Mouse (Mus musculus) forebrain, embryonic 13.5 days (tissue): ENCODE data around the gene Asf1b. TPM values are rescaled to one million over a fixed set of nuclear protein-coding genes. Genes with fewer than 3 reads are reported as not detected.

ENCODE experiments used
- ATAC-seq: fragments of 200-750 bp; cut with Nextera tagmentation; 2 replicates; pipeline ENCODE4 v1.8.0; 2017
- H3K27ac ChIP-seq: fragments of 300-500 bp; sonication (generic); 2 replicates; pipeline ENCODE4 v1.5.1; 2015; ENCODE audit warnings: inconsistent platforms, mild to moderate bottlenecking, moderate library complexity
- H3K27me3 ChIP-seq: fragments of 300-500 bp; sonication (generic); 2 replicates; pipeline ENCODE4 v1.6.1; 2015; ENCODE audit warnings: mild to moderate bottlenecking, inconsistent platforms
- H3K36me3 ChIP-seq: fragments of 300-500 bp; sonication (generic); 2 replicates; pipeline ENCODE4 v1.6.1; 2015; ENCODE audit warnings: mild to moderate bottlenecking, inconsistent platforms; ENCODE audit not compliant: poor library complexity, severe bottlenecking
- H3K4me1 ChIP-seq: fragments of 300-500 bp; sonication (generic); 2 replicates; pipeline ENCODE4 v1.6.1; 2015; ENCODE audit warnings: inconsistent platforms
- H3K4me2 ChIP-seq: fragments of 300-500 bp; sonication (generic); 2 replicates; pipeline ENCODE4 v1.6.1; 2015; ENCODE audit warnings: inconsistent platforms, mild to moderate bottlenecking, moderate library complexity
- H3K4me3 ChIP-seq: fragments of 300-500 bp; sonication (generic); 2 replicates; pipeline ENCODE4 v1.5.1; 2015; ENCODE audit warnings: mild to moderate bottlenecking, inconsistent platforms
- H3K9ac ChIP-seq: fragments of 300-500 bp; sonication (generic); 2 replicates; pipeline ENCODE4 v1.6.1; 2015; ENCODE audit warnings: mild to moderate bottlenecking, inconsistent platforms
- H3K9me3 ChIP-seq: fragments of 300-500 bp; sonication (generic); replicated peaks from 2 replicates; pipeline ENCODE4 v1.6.1; 2016; ENCODE audit warnings: inconsistent platforms
- WGBS: fragments of 180-500 bp; shearing (Covaris S2); methylation state at CpG from one replicate; pipeline ENCODE4 v1.1.7; 2015; 5-methylcytosine and 5-hydroxymethylcytosine counted together
- polyA plus RNA-seq: library from polyadenylated mRNA; unstranded; fragments of >200 nt; fragmentation: Nextera tagmentation; extraction: Ambion mirVana; gene quantifications from 2 replicates; pipeline ENCODE4 v1.2.1, GENCODE M21; 2015

Gene Asf1b
- polyA plus RNA-seq: 44.0 and 44.9 TPM in 2 replicates

DNA sequence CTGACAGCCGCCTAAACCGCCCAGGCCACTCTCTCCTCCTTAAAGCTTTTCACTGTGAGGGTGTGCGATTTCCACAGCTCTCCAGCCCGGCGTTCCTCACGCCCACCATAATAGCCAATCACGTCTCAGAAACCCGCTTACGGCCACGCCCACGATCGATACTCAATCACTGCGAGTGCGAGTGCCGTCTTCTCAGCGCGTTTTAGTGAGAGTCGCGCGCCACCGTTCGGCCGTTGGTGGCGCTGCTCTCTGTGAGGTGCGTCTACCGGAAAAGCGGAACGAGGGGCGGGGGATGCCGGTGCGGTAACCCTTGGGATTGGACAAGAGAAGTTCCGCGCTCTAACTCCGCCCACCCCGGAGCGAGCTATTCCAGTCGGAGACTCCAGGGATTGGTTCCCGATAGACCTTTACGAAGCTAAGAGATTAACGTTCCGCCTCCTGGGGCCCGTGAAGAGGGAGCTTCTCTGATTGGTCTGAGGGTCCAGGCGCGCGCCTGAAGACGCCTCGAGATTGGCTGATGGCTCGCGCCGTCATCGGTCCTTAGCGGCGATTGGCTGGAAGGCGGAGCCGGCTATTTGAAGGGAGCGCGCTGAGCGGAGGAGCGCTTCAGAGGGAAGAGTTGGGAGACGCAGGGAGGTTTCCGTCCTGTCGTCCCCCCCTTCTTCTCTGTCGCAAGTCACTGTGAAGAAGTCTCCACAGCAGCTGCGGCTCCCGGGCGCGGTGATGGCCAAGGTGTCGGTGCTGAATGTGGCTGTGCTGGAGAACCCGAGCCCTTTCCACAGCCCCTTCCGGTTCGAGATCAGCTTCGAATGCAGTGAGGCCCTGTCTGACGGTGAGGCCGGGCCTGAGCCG is at the start of gene Asf1b, which contains the start of gene Gm10644:
Gene Asf1b, plus strand, starts transcription at position 402 of the 852 bp plus-strand sequence.
Gene Gm10644, minus strand, starts transcription at position 100 of the 852 bp plus-strand sequence.
- Histone ChIP-seq H3K27me3 (no peaks in the 10 kb centered on the region), H3K4me3 (peak within 1 kb of the TSS; percentile 71), H3K36me3 (no peaks in the 10 kb centered on the region), H3K4me2 (peak within 1 kb of the TSS; percentile 89), H3K4me1 (peaks cover 17% of the 10 kb centered on the region), H3K27ac (peak within 1 kb of the TSS; percentile 62), H3K9me3 (no peaks in the 10 kb centered on the region), H3K9ac (peak within 1 kb of the TSS; percentile 73)
- peak; percentile 100 for ATAC-seq
- WGBS: under 1% methylated on average over 75 of the region's 75 CpGs

DNA sequence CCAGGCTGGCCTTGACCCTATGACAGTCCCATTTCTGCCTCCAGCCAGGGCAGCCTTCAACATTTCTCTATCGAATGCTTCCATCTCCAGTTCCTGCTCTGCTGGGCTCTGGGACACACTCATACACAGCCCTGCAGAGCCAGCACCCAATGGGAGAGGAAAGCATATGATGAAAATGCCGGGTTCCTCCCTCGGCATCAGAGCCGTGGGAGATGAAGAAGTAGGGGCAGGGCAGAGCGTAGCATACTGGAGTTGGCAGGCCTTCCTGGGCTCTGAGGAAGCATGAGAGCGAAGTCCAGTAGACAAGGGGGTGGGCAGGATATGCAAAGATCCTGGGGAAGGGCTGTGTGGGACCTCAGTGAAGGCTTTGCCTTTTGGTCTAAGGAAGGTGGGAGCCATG is 46.7 kb upstream of the Asf1b start:
- Histone ChIP-seq H3K9ac (peak overlapping the region; percentile 40; the same call in 1 of the 2 replicates), H3K27me3 (no peaks in the 10 kb centered on the region), H3K9me3 (no peaks in the 10 kb centered on the region), H3K36me3 (peaks cover 23% of the 10 kb centered on the region; the same call in 1 of the 2 replicates), H3K27ac (no peak overlapping the region), H3K4me3 (no peak overlapping the region), H3K4me1 (peaks cover 32% of the 10 kb centered on the region), H3K4me2 (no peak overlapping the region)
- no peak for ATAC-seq
- WGBS: 80% methylated on average over 6 of the region's 6 CpGs

DNA sequence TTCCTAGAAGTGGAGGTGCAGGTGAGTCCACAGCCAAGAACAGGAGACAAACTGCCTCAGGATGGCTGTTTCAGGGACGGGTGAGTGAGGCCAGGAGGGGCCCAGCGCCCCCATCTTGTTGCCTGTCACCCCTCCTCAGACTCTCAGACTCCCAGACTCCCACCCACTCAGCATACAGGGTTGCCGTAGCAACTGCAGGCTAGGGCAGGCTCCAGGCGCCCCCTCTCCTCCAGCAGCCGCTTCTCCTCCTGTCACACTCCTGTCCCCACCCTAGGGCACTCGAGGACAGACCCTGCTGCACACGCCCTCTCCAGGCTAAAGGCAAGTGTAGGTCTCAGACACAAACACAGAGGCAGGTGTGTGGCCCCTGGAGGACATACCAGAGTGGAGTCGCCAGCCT is 46.0 kb upstream of the Asf1b start:
- H3K9ac ChIP-seq: 0 out of 2 replicates have a peak overlapping the region, but pooled peaks have one; percentile 40
- H3K27me3 ChIP-seq: no peaks in the 10 kb centered on the region
- H3K4me3 ChIP-seq: no peak overlapping the region
- WGBS: 39% methylated on average over 8 of the region's 8 CpGs
- no peaks in the 10 kb centered on the region for H3K9me3 ChIP-seq
- H3K27ac ChIP-seq: no peak overlapping the region
- peak; percentile 48; the same call in 1 of the 2 replicates for ATAC-seq
- no peak overlapping the region for H3K4me2 ChIP-seq
- H3K4me1 ChIP-seq: peaks cover 26% of the 10 kb centered on the region
- H3K36me3 ChIP-seq: peaks cover 23% of the 10 kb centered on the region; the same call in 1 of the 2 replicates

DNA sequence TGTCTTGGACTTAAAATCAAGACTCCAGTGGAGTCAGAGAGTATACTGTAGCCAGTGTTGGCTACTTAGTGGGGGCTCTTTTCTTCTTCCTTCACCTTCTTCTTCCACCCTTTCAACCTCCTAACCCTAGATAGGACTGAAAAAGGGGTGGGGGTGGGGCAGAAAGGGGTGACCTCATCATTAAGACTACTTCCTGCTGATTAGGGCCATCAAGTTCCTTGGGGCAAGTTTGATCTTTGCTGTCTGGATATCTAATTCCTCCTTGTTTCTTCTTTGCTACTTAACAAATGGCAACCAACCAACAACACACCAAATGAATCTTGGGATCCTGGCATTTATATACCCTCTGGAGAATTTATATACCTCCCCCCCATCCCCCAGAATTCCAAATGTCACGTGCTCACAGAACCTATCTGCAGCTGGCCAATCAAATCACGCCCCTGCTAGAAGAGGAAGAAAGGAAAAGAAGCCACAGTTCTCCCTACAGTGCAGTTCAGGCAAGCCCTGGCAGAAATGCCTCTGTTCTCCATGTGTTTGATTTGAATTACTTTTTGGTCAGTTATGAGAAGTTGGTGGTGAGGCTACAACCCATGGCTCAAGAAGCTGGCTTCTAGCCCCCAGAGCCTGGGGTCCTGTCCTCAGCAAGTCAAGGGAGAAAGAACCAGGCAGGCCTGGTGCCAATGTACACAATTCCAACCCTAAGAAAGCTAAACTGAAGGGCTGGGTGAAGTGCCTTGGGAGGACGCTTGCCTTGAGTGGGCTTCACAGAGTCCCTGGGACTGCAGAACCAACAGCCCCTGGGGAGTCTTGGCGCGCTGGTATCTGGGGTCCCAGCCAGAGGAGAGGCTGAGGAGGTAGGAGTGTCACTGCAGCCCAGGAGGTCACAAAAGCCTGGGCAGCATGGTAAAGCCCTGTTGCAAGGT is 43.2 kb upstream of the Asf1b start:
- H3K4me1 ChIP-seq: peaks cover 37% of the 10 kb centered on the region

DNA sequence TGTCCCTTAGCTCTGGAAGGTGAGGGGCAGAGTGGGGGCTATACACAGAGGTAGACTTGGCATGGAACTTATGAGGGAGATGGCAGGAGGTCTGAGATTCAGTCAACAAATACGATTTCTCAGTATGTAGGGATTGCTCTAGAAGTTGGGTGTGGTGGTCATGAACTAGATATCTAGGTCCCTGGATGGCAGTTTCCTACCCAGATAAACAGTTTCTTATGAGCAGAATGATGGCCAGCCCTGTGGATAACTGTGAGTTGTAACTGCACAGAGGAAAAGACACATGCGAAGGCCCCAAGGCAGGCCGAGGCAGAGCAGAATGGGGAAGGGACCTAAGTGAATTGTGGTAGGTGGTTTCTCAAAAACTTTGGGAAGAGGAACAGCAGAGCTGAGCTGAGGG is 41.1 kb upstream of the Asf1b start:
- Histone ChIP-seq H3K9me3 (no peaks in the 10 kb centered on the region), H3K27me3 (no peaks in the 10 kb centered on the region), H3K36me3 (peaks cover 29% of the 10 kb centered on the region; the same call in 1 of the 2 replicates), H3K27ac (no peak overlapping the region), H3K4me1 (peaks cover 27% of the 10 kb centered on the region), H3K9ac (no peak overlapping the region), H3K4me2 (no peak overlapping the region), H3K4me3 (no peak overlapping the region)
- 93% methylated on average over 3 of the region's 3 CpGs for WGBS
- ATAC-seq: no peak

More for the DNA sequence above, 43.2 kb upstream of the Asf1b start:
- no peak overlapping the region for H3K27ac ChIP-seq
- no peaks in the 10 kb centered on the region for H3K9me3 ChIP-seq
- H3K27me3 ChIP-seq: no peaks in the 10 kb centered on the region
- peaks cover 18% of the 10 kb centered on the region; the same call in 1 of the 2 replicates for H3K36me3 ChIP-seq
- no peak overlapping the region for H3K9ac ChIP-seq
- H3K4me2 ChIP-seq: no peak overlapping the region
- ATAC-seq: no peak
- no peak overlapping the region for H3K4me3 ChIP-seq
- 85% methylated on average over 5 of the region's 5 CpGs for WGBS

DNA sequence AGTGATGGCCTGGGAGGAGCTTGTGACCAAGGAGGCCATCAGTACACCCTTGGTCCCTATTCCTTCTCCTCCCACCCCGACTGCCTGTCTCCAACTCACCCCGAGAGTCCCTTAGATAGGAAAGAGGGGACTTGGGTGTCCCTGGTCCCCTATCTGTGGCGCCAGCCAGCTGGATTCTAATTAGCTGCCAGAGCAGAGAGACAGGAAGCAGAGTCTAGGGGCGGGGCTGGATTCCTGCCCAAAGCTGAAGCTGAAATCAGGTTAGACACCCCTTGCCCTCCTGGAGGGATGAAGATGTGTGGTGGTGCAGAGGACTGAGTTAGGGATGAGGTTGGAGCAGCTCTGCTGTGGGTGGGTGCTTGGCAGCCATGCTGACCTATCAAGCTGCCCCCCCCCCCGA is 40.4 kb upstream of the Asf1b start:
- no peak for ATAC-seq
- Histone ChIP-seq H3K4me1 (peaks cover 22% of the 10 kb centered on the region), H3K9ac (no peak overlapping the region), H3K36me3 (peaks cover 35% of the 10 kb centered on the region), H3K4me3 (no peak overlapping the region), H3K27ac (no peak overlapping the region), H3K9me3 (no peaks in the 10 kb centered on the region), H3K4me2 (no peak overlapping the region), H3K27me3 (no peaks in the 10 kb centered on the region)
- WGBS: 54% methylated on average over 5 of the region's 5 CpGs

DNA sequence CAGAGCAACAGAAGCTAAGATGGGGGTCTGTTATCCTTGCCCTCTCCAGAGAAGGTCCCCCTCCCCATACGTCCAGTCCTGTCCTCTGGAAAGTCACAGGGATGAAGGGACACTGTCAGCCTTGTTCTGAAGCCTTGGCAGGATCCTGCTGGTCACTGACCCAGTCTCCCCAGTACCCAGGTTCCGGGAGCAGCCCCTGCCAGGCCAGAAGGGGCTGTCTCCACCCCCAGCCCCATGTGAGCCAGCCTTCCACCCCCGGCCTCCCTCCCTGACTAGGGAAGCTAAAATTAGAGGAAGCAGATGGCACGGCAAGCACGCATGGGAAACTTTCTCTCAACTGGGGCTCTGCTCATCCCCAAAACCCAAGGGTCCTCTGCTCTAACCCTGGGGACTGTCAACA is 39.3 kb upstream of the Asf1b start:
- Histone ChIP-seq H3K4me2 (no peak overlapping the region), H3K27ac (no peak overlapping the region)
- ATAC-seq: no peak

DNA sequence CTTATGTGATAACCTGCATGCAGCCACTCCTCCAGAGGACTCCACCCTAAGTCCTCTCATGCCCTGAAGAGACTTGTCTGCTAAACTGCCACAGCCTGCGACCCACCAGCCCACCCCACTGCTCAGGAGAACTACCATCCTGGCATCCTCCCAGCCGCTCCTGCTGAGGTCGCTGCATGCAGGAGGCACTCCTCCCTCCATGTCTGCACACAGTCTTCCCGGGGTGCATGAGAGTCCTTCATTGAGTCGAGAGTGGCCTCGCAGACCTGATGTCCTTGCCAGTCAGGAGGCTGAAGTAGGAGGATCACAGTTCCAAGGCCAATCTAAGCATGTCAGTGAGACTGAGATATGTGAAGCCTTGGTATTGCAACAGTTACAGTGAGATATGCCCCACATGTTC is 37.7 kb upstream of the Asf1b start:
- no peak overlapping the region for H3K4me2 ChIP-seq
- H3K36me3 ChIP-seq: peaks cover 55% of the 10 kb centered on the region
- WGBS: 82% methylated on average over 6 of the region's 6 CpGs
- peaks cover 22% of the 10 kb centered on the region for H3K4me1 ChIP-seq
- no peaks in the 10 kb centered on the region for H3K9me3 ChIP-seq
- no peaks in the 10 kb centered on the region for H3K27me3 ChIP-seq
- no peak overlapping the region for H3K4me3 ChIP-seq
- no peak overlapping the region for H3K27ac ChIP-seq
- ATAC-seq: no peak
- no peak overlapping the region for H3K9ac ChIP-seq

More for the DNA sequence above, 39.3 kb upstream of the Asf1b start:
- Histone ChIP-seq H3K36me3 (peaks cover 45% of the 10 kb centered on the region), H3K9ac (no peak overlapping the region), H3K27me3 (no peaks in the 10 kb centered on the region), H3K9me3 (no peaks in the 10 kb centered on the region), H3K4me1 (peaks cover 22% of the 10 kb centered on the region), H3K4me3 (no peak overlapping the region)
- 74% methylated on average over 5 of the region's 5 CpGs for WGBS

DNA sequence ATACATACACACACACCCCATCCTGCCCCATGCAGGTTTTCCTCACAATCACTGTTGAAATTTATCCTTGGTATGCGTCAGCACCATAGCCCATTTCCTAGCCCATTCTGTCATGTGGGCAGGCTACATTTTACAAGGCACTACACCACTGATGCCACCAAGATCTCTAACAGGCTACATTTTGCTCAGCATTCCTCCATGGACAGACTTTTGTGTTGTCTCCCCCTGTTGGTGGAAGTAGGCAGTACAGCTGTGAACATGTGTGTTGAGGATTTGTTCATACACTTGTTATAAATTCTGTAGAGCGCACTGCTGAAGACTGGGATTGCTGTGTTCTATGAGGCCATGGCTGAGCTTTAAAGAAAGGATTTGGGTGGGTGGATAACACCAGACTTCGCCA is 33.7 kb upstream of the Asf1b start:
- Histone ChIP-seq H3K9ac (no peak overlapping the region), H3K9me3 (no peaks in the 10 kb centered on the region), H3K27ac (no peak overlapping the region), H3K27me3 (no peaks in the 10 kb centered on the region), H3K4me3 (no peak overlapping the region), H3K4me2 (no peak overlapping the region), H3K36me3 (peaks cover 83% of the 10 kb centered on the region), H3K4me1 (no peaks in the 10 kb centered on the region)
- ATAC-seq: peak; percentile 51; the same call in 1 of the 2 replicates
- WGBS: 74% methylated on average over 3 of the region's 3 CpGs

DNA sequence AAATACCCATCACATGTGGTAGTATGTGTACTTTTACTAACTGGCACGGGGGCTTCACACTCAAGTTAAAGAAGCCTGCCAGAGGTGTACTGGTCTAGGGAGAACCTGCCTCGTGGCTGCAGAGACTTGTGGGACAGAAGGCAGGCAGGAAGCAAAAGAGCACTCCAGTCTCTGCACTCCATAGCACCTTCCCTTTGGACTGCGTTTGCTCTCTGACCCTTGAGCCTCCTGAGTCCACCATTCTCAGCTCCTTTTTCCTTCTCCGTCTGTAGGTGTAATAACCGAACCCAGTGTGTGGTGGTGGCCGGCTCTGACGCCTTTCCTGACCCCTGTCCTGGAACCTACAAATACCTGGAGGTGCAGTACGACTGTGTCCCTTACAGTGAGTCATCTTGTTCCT is 32.6 kb upstream of the Asf1b start:
- no peaks in the 10 kb centered on the region for H3K9me3 ChIP-seq
- WGBS: 93% methylated on average over 8 of the region's 8 CpGs
- no peaks in the 10 kb centered on the region for H3K4me1 ChIP-seq
- peaks cover 90% of the 10 kb centered on the region for H3K36me3 ChIP-seq
- H3K4me2 ChIP-seq: no peak overlapping the region
- no peak for ATAC-seq
- no peak overlapping the region for H3K27ac ChIP-seq
- H3K4me3 ChIP-seq: no peak overlapping the region
- H3K9ac ChIP-seq: no peak overlapping the region
- no peaks in the 10 kb centered on the region for H3K27me3 ChIP-seq

DNA sequence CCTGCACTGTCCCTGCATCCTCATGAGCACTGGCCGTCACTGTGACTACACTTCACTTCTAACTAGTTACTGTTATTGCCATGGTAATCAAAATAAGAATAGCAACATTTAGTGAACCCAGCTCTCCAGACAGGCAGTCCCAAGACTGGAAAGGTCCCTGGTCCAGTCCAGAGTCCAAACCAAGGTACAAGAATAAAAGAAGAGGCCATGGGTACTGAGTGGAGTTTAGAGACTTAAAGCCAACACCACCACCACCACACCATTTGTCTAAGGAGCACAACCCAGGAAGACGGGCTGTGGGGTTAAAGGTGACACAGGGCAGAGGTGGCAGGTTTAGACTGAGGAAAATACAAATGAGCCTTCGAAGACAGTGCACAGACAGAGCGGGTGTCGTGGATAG is 30.7 kb upstream of the Asf1b start:
- WGBS: 87% methylated on average over 5 of the region's 5 CpGs
- H3K9me3 ChIP-seq: no peaks in the 10 kb centered on the region
- no peaks in the 10 kb centered on the region for H3K27me3 ChIP-seq
- H3K4me1 ChIP-seq: no peaks in the 10 kb centered on the region
- no peak for ATAC-seq
- H3K27ac ChIP-seq: no peak overlapping the region
- H3K4me2 ChIP-seq: no peak overlapping the region
- H3K36me3 ChIP-seq: peaks cover 97% of the 10 kb centered on the region
- no peak overlapping the region for H3K4me3 ChIP-seq
- no peak overlapping the region for H3K9ac ChIP-seq

DNA sequence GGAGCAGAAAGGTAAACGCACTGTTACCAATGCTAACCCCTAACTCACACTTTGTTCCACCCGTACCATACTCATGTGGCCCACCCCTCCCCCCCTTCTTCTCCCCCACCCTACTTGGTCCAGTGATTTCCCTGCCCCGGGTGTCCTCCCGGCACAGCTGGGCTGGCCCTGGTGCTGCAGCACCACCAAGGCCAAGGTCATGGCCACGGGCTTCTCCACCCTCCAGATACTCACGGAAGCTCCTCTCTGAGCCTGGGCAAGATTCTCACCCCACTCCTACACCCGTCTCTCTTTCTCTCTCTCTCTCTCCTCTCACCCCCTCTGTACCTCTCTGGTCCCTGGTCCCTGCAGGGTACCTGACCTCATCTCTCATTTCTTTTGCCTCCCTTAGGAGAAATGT is 29.0 kb upstream of the Asf1b start:
- ATAC-seq: no peak
- peaks cover 98% of the 10 kb centered on the region for H3K36me3 ChIP-seq

More for the DNA sequence above, 29.0 kb upstream of the Asf1b start:
- no peaks in the 10 kb centered on the region for H3K27me3 ChIP-seq
- no peak overlapping the region for H3K9ac ChIP-seq
- no peaks in the 10 kb centered on the region for H3K4me1 ChIP-seq
- H3K4me3 ChIP-seq: no peak overlapping the region
- no peaks in the 10 kb centered on the region for H3K9me3 ChIP-seq
- no peak overlapping the region for H3K4me2 ChIP-seq
- no peak overlapping the region for H3K27ac ChIP-seq
- WGBS: 77% methylated on average over 7 of the region's 7 CpGs
